Mouse (Mus musculus) left cerebral cortex, postnatal 25 days (tissue): ENCODE measurements at regions not wholly inside any gene's neighbourhood (a gene's known extent, or its start where the extent isn't known, plus 50 kb on each side); places are given as distances from the start of the nearest gene placed in this dataset.

Experiments used
- DNase-seq, 2 experiments: peaks; one replicate each; pipeline ENCODE4 v3.0.0; 2022; ENCODE audit warnings: low spot score in 2 of 2, mixed read lengths in 1 of 2
- intact Hi-C: fragments of 180-260 bp; cut with DNase I; formaldehyde crosslinking; loops from one replicate; pipeline ENCODE4 v1.15.1; 2025

DNA sequence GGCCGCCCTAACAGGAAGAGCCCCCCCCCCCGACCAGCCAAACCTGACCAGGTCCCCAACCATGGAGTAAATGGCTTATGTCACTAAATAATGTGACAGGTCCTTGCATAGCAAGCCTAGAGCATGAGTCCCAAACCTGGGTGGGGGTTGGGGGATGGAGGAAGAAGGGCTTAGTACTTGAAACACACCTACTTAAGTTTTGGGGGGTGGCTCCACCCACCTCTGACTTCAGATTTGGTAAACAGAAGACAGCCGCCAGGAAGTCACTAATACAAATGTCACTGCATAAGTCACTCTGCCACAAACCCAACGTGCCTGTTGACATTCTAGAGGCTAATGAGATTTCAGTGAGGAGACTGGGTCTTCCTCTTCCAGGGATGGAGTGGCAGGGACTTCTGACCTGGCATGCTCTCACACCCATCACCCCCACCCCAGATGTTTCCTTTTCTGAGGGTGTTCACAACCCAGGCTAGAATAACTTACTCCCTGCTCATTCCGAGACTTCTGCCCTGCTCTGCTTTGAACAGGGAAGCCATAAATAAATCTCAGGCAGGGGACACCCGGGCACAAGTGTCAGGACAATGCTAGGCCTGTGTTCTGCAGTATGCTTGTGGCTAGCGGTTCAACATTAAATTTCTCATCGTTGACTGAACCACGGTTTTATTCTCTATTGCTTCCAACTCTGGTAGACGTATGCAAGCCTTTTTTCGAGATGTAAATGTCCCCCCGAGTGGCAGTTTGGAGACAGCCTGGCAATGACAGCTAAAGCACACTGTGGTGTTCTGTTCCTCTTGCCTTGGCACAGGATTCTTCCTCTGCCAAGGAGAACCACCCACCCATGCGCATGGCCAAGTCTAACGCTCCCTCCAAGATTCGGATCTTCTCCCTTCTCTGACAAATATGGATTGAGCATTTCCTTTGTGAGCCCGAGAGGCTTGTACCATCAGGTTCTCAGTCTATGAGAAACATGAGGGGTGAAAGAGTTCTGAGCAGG is 161.6 kb upstream of the Dyrk2 start:
- peak; percentile 48 to 88 for DNase-seq

GRCm38 (mm10) chr10:119028480-119029137 is 158.6 kb upstream of the Dyrk2 start:
- no peak for DNase-seq
- intact Hi-C loops, result loop anchor here (5.0 kb wide), 1 partner anchor 161 kb away; no protein-coding TSS in a partner anchor

More for the DNA sequence above, 161.6 kb upstream of the Dyrk2 start:
- intact Hi-C loops, result loop anchor here (5.0 kb wide), 1 partner anchor 129 kb away; no protein-coding TSS in a partner anchor

DNA sequence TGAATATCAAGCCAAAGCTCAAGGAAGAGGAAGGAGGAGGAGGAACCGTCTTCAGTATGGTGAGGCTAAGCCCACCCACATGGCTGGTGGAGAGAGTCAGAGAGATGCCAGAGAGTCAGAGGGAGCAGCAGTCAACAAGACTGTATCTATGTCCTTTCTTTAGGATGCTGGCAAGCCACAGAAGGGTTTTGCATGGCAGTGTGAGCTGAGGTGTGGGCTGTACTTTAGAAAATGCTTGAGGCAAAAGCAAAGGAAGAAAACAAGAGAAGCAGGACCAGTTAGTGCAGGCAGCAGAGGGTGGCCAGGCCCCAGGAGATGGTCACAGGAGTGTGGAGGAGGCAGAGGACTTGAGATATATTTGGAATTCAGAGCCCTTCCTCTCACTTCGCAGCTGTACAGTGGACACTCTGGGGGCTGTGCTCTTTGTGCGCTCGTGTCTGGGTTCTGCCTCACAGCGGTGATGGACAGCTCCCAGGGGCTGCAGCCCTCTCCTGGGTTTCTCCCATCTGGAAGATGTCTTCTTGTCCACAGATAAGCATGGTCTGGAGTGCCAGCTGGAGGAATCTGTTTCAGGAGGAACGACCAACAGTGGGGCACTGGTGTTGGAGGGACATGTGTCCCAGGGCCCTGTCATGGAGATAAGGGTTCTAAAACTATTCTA is 157.4 kb upstream of the Dyrk2 start:
- peak in 1 of 2 experiments; percentile 74 for DNase-seq
- intact Hi-C loops, result loop anchor here (1.0 to 5.0 kb wide), 2 partner anchors 36 to 160 kb away; no protein-coding TSS in a partner anchor

DNA sequence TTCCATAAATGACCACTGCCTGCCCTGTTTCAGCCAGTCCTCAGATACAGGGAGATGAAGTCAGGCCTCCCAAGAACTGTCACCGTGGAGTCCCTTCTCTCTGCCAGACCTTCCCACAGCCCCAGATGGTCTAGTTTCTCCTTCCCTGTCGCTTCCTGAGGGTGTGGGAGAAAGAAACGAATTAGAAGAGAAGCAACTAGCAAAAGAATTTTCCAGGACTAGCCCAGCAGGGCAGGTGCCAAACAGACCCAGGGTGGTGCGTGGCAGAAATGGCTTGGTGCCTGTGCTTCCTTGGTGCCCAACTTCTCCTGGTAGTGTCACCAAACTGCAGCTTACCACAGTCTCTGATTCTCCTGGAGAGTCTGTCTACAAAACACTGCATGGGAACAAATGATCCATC is 156.3 kb upstream of the Dyrk2 start:
- DNase-seq, result peak in 1 of 2 experiments; percentile 91
- intact Hi-C loops, result loop anchor here (5.0 kb wide), 1 partner anchor 159 kb away; no protein-coding TSS in a partner anchor

- no peak for DNase-seq
- intact Hi-C loops, result no loop called here
These were observed 154.4 kb upstream of the Dyrk2 start for GRCm38 (mm10) chr10:119024425-119024824.

- DNase-seq, result no peak
- intact Hi-C loops, result no loop called here
These were observed 149.1 kb upstream of the Dyrk2 start for GRCm38 (mm10) chr10:119019082-119019481.

DNA sequence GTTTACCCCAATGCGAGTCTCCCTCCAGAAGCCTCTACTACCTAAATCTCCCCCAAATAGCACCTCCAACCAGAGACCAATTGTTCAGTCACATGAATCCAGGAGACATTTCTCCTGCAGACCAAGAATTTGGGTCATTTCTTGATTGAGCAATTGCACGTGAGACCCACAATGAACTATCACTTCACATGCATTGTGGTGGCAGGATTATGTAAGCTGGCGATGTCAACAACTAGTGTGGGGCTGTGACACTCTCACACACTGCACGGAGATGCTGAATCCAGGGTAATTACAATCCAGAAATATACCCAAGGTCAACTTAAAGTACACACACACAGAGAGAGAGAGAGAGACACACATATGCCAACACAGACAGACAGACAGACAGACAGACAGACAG is 148.5 kb upstream of the Dyrk2 start:
- intact Hi-C loops, result no loop called here
- DNase-seq, result no peak

DNA sequence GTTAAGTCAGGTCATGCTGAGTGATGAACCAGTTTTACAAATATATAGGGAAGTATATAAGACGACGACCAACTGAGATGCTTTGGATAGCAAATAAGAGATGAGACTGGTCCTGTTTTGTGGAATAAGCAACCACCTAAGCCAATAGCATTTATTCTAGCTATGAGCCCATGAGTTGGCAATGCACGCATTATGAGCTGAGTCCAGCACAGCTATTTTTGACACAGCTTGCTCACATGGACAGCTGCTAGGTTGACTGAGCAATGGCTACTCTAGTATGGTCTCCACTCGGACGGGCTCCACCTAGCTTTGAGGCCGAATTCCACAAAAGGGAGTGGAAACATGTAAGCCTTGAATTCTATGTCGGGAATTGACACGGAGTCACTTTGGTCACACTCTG is 146.1 kb upstream of the Dyrk2 start:
- DNase-seq, result no peak
- intact Hi-C loops, result no loop called here

- intact Hi-C loops, result no loop called here
- DNase-seq, result peak in 1 of 2 experiments; percentile 11
These were observed 145.5 kb upstream of the Dyrk2 start for GRCm38 (mm10) chr10:119015311-119016055.

- intact Hi-C loops, result loop anchor here (1.0 kb wide), 1 partner anchor 145 kb away; no protein-coding TSS in a partner anchor
- DNase-seq, result no peak
These were observed 144.7 kb upstream of the Dyrk2 start for GRCm38 (mm10) chr10:119014731-119015130.

- DNase-seq, result peak in 1 of 2 experiments; percentile 85
- intact Hi-C loops, result loop anchor here (1.0 kb wide), 1 partner anchor 144 kb away; no protein-coding TSS in a partner anchor
These were observed 143.7 kb upstream of the Dyrk2 start for GRCm38 (mm10) chr10:119013758-119014157.

DNA sequence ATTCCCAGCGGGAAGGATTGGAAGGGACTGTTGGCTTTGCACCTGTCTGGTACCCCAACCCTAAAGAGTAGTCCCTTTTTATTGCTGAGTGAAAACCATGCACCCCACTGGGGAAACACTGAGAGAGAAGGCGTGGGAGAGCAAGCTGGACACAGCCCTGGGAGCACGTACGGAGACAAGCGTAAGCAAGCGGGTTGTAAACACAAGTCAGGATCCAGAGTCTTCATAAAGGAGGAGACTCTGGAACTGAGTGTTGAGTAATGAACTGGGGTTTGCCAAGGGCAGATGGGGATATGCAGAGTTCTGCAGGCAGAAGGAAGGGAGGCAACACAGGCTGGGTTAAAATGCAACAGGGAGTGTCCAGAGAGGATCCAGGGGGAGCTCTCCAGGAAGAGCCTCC is 141.5 kb upstream of the Dyrk2 start:
- DNase-seq, result no peak
- intact Hi-C loops, result no loop called here

- DNase-seq, result no peak
- intact Hi-C loops, result no loop called here
These were observed 140.9 kb upstream of the Dyrk2 start for GRCm38 (mm10) chr10:119010884-119011283.

GRCm38 (mm10) chr10:119006866-119007575 is 137.0 kb upstream of the Dyrk2 start:
- DNase-seq, result no peak
- intact Hi-C loops, result no loop called here

- intact Hi-C loops, result no loop called here
- DNase-seq, result no peak
These were observed 135.5 kb upstream of the Dyrk2 start for GRCm38 (mm10) chr10:119005491-119005890.

GRCm38 (mm10) chr10:119004426-119004825 is 134.4 kb upstream of the Dyrk2 start:
- no peak for DNase-seq
- intact Hi-C loops, result no loop called here

- intact Hi-C loops, result no loop called here
- no peak for DNase-seq
These were observed 133.8 kb upstream of the Dyrk2 start for GRCm38 (mm10) chr10:119003839-119004238.

- intact Hi-C loops, result no loop called here
- no peak for DNase-seq
These were observed 133.0 kb upstream of the Dyrk2 start for GRCm38 (mm10) chr10:119003042-119003441.
